ENCODE assay signal across 20 mouse cellular contexts in genomic region chr12:33195175-33195574, GRCm38 (mm10). TPM values are rescaled to one million over a fixed set of nuclear protein-coding genes. Genes with fewer than 3 reads are reported as not detected.
DNase-seq lines count a peak whose midpoint lies in the region; ATAC-seq and TF ChIP-seq lines count a peak whose summit lies in the region.
"Had no signal": no experiment of that assay in that cellular context is flagged by ENCODE, and none has a peak within 500 bp of the region (broad histone marks: within the 10 kb centered on the region; RNA-seq: fewer than 3 reads in every experiment).

No protein-coding gene starts in this region.

- TF ChIP-seq POLR2A in brain, embryonic 14.5 days (IDR thresholded peaks at IDR 0.05; ENCODE audit: borderline replicate concordance, extremely low read depth, insufficient read depth, insufficient read length, poor library complexity, severe bottlenecking) = no peak

- H3K27ac ChIP-seq in hindbrain, embryonic 10.5 days = peak overlapping the region; percentile 66; the same call in 1 of the 2 replicates
- no peak overlapping the region for H3K27ac ChIP-seq in hindbrain, embryonic 13.5 days
- H3K27ac ChIP-seq in lung, embryonic 14.5 days (ENCODE audit: low read depth) = no peak overlapping the region
- no peak overlapping the region for H3K27ac ChIP-seq in kidney, embryonic 16.5 days (ENCODE audit: low read length)
- H3K27ac ChIP-seq: embryonic facial prominence, embryonic 10.5 days; heart, embryonic 10.5 days; hindbrain, embryonic 14.5 days had no signal

- no peak overlapping the region for H3K4me2 ChIP-seq in hindbrain, embryonic 13.5 days
- no peak overlapping the region for H3K4me2 ChIP-seq in lung, embryonic 14.5 days
- H3K4me2 ChIP-seq in kidney, embryonic 16.5 days (replicated peaks; ENCODE audit: low read depth, low read length) = no peak overlapping the region
- H3K4me2 ChIP-seq: hindbrain, embryonic 14.5 days had no signal

- no peak overlapping the region for H3K9ac ChIP-seq in hindbrain, embryonic 13.5 days
- no peak overlapping the region for H3K9ac ChIP-seq in lung, embryonic 14.5 days
- no peak overlapping the region for H3K9ac ChIP-seq in kidney, embryonic 16.5 days (replicated peaks; ENCODE audit: low read length)
- H3K9ac ChIP-seq: hindbrain, embryonic 14.5 days had no signal

- TF ChIP-seq CTCF in lung, embryonic 14.5 days (IDR thresholded peaks at IDR 0.05; ENCODE audit: low read depth) = no peak
- no peak for TF ChIP-seq CTCF in brain, embryonic 14.5 days (IDR thresholded peaks at IDR 0.05; ENCODE audit: borderline replicate concordance, extremely low read depth, insufficient read depth, insufficient read length)

- ATAC-seq in hindbrain, embryonic 13.5 days (ENCODE audit: low FRiP score) = no peak
- ATAC-seq in lung, embryonic 14.5 days (ENCODE audit: insufficient read depth) = no peak
- no peak for ATAC-seq in kidney, embryonic 16.5 days (ENCODE audit: low FRiP score, low TSS enrichment)
- ATAC-seq: forebrain, embryonic 16.5 days; inflammation-experienced regulatory T-cells, adult 6 months; intestine, postnatal 0 days had no signal

- peaks cover 6% of the 10 kb centered on the region; the same call in 1 of the 2 replicates for H3K9me3 ChIP-seq in hindbrain, embryonic 10.5 days
- H3K9me3 ChIP-seq in hindbrain, embryonic 13.5 days = no peaks in the 10 kb centered on the region
- H3K9me3 ChIP-seq in lung, embryonic 14.5 days (ENCODE audit: low read depth, low read length) = no peaks in the 10 kb centered on the region
- H3K9me3 ChIP-seq in kidney, embryonic 16.5 days (ENCODE audit: low read length) = no peaks in the 10 kb centered on the region
- H3K9me3 ChIP-seq: embryonic facial prominence, embryonic 10.5 days; G1E; heart, embryonic 10.5 days had no signal

- no peaks in the 10 kb centered on the region for H3K27me3 ChIP-seq in hindbrain, embryonic 10.5 days (ENCODE audit: insufficient read depth, poor library complexity, severe bottlenecking)
- no peaks in the 10 kb centered on the region for H3K27me3 ChIP-seq in hindbrain, embryonic 13.5 days
- H3K27me3 ChIP-seq in lung, embryonic 14.5 days (ENCODE audit: insufficient read depth, low read length) = no peaks in the 10 kb centered on the region
- no peaks in the 10 kb centered on the region for H3K27me3 ChIP-seq in kidney, embryonic 16.5 days (ENCODE audit: insufficient read depth, low read length)

- no peak for DNase-seq in hindbrain, embryonic 10.5 days (ENCODE audit: low spot score)
- DNase-seq in lung, embryonic 14.5 days = peak; percentile 20
- no peak for DNase-seq in lung, postnatal 25 days (ENCODE audit: low spot score)
- DNase-seq in R1 (ENCODE audit: low read depth, low spot score) = peak; percentile 41
- DNase-seq in brain, embryonic 14.5 days (ENCODE audit: low read depth) = peak; percentile 34
- DNase-seq: adrenal gland, postnatal 10 days; cerebellum, adult 18-20 months; cerebellum, postnatal 10 days; heart, adult 18-20 months; heart, postnatal 10 days; heart, postnatal 4 days had no signal

- H3K36me3 ChIP-seq in hindbrain, embryonic 10.5 days = peaks cover 7% of the 10 kb centered on the region; the same call in 1 of the 2 replicates
- H3K36me3 ChIP-seq in hindbrain, embryonic 13.5 days = no peaks in the 10 kb centered on the region; the same call in 1 of the 2 replicates
- no peaks in the 10 kb centered on the region for H3K36me3 ChIP-seq in lung, embryonic 14.5 days (ENCODE audit: insufficient read depth)
- H3K36me3 ChIP-seq in kidney, embryonic 16.5 days (ENCODE audit: insufficient read depth, low read length) = no peaks in the 10 kb centered on the region

- 25% methylated on average over 8 of the region's 8 CpGs for WGBS in hindbrain, embryonic 10.5 days
- WGBS in hindbrain, embryonic 13.5 days = 29% methylated on average over 8 of the region's 8 CpGs
- 51% methylated on average over 8 of the region's 8 CpGs for WGBS in lung, embryonic 14.5 days
- 57% methylated on average over 8 of the region's 8 CpGs for WGBS in kidney, embryonic 16.5 days

- H3K4me3 ChIP-seq in hindbrain, embryonic 10.5 days = no peak overlapping the region
- no peak overlapping the region for H3K4me3 ChIP-seq in hindbrain, embryonic 13.5 days
- H3K4me3 ChIP-seq in lung, embryonic 14.5 days (ENCODE audit: low read depth, low read length) = no peak overlapping the region
- no peak overlapping the region for H3K4me3 ChIP-seq in kidney, embryonic 16.5 days (ENCODE audit: low read length)
- H3K4me3 ChIP-seq: embryonic facial prominence, embryonic 10.5 days; heart, embryonic 10.5 days had no signal

- peaks cover 50% of the 10 kb centered on the region for H3K4me1 ChIP-seq in hindbrain, embryonic 10.5 days (replicated peaks)
- H3K4me1 ChIP-seq in hindbrain, embryonic 13.5 days (replicated peaks) = peaks cover 45% of the 10 kb centered on the region
- H3K4me1 ChIP-seq in lung, embryonic 14.5 days (ENCODE audit: insufficient read depth) = peaks cover 9% of the 10 kb centered on the region; the same call in 1 of the 2 replicates
- H3K4me1 ChIP-seq in kidney, embryonic 16.5 days (ENCODE audit: insufficient read depth, low read length) = peaks cover 12% of the 10 kb centered on the region

RNA-seq across cellular contexts. Expression of gene Atxn7l1, which starts 47.7 kb away (rescaled TPM):
- 11.2 and 12.7 TPM in 2 replicates for polyA plus RNA-seq in hindbrain, embryonic 10.5 days (2016; fragmentation: Nextera tagmentation; extraction: Ambion mirVana)
- polyA plus RNA-seq in hindbrain, embryonic 13.5 days (2015; fragmentation: Nextera tagmentation; extraction: Ambion mirVana) = 19.9 and 22.4 TPM in 2 replicates
- 14.4 and 16.5 TPM in 2 replicates for polyA plus RNA-seq in lung, embryonic 14.5 days (2014; fragmentation: Nextera tagmentation; extraction: Ambion mirVana)
- polyA plus RNA-seq in brain, embryonic 14.5 days (2012; rRNA removed) = 30.3 and 43.3 TPM in 2 replicates
- polyA plus RNA-seq in kidney, embryonic 16.5 days (2015; fragmentation: Nextera tagmentation; extraction: Ambion mirVana) = 9.9 and 15.4 TPM in 2 replicates

Comparison
In these comparisons a context has a peak if more than half of its experiments do, and no peak if none do; other contexts are left out.
1. DNase-seq: peak in lung, embryonic 14.5 days (single experiment), R1 (single experiment) and brain, embryonic 14.5 days (single experiment); none in hindbrain, embryonic 10.5 days (single experiment) and lung, postnatal 25 days (single experiment).